Mouse (Mus musculus) kidney, adult 2 months (tissue): Measurements from ENCODE around the gene Krtap28-13.

ENCODE experiments used
- CTCF ChIP-seq: fragments of 200-500 bp; conservative IDR thresholded peaks from 2 replicates; pipeline ENCODE4 v1.5.1; 2011; ENCODE audit warnings: low read depth, mild to moderate bottlenecking, control low read depth, low read length, moderate library complexity, mixed read lengths; ENCODE audit not compliant: insufficient read depth, insufficient read length
- POLR2A ChIP-seq: fragments of 200-500 bp; IDR thresholded peaks from one replicate; pipeline ENCODE4 v1.6.1; 2011; ENCODE audit warnings: low read depth, low read length, control low read depth

DNA sequence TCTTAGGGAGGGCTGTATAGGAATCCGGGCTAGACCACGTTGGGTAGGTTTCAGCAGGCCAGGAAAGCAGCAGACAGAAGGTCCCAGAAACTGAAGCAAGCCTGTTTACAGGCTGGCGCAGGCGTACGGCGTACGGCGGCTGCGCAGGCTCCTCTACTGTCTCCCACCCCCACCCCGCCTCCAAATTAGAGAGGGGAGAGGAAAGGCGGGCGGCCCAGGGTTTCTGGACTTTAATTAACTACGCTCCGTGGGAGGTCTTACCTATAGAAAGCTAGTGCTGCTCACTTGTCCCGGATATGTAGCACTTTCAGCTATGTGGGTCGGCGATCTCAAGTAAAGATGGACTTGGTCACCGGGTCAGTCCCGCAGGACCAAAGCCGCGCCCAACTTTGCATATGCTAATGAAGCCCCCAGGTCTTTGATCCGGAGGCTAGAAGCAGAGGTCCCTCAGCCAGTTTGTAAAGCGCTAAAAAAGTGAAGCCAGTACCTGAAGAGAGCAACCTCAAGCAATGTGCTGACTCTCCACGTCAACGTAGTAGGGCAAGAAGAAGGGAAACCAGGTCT, 22.5 kb upstream of the Krtap28-13 start, which contains the start of gene Slc19a3:
- TF ChIP-seq CTCF = no peak
- TF ChIP-seq POLR2A = no peak
